Mouse (Mus musculus) heart, postnatal 0 days (tissue): ENCODE data around the gene Ehd3. TPM values are rescaled to one million over a fixed set of nuclear protein-coding genes. Genes with fewer than 3 reads are reported as not detected.
A peak's percentile ranks its signal among the peaks of the same experiment; 100 is the strongest.

Experiments used
- ATAC-seq: fragments of 200-750 bp; cut with Nextera tagmentation; 2 replicates; pipeline ENCODE4 v1.8.0; 2017; ENCODE audit warnings: low read depth, moderate number of reproducible peaks, moderate library complexity; ENCODE audit not compliant: insufficient read depth
- DNase-seq: peaks from one replicate; pipeline ENCODE4 v3.0.0-alpha.2; 2016; ENCODE audit warnings: low spot score
- H3K27ac ChIP-seq: fragments of 300-500 bp; sonication (generic); 2 replicates; pipeline ENCODE4 v1.5.1; 2014; ENCODE audit warnings: low read depth, mild to moderate bottlenecking
- H3K27me3 ChIP-seq: fragments of 300-500 bp; sonication (generic); 2 replicates; pipeline ENCODE4 v1.6.1; 2014; ENCODE audit warnings: low read length, mixed read lengths; ENCODE audit not compliant: control insufficient read depth, insufficient read depth
- H3K36me3 ChIP-seq: fragments of 300-500 bp; sonication (generic); replicated peaks from 2 replicates; pipeline ENCODE4 v1.6.1; 2014; ENCODE audit warnings: low read length, mixed read lengths; ENCODE audit not compliant: control insufficient read depth, insufficient read depth
- H3K4me1 ChIP-seq: fragments of 300-500 bp; sonication (generic); 2 replicates; pipeline ENCODE4 v1.6.1; 2014; ENCODE audit warnings: antibody characterized with exemption; ENCODE audit not compliant: control insufficient read depth, insufficient read depth
- H3K4me2 ChIP-seq: fragments of 300-500 bp; sonication (generic); 2 replicates; pipeline ENCODE4 v1.6.1; 2014; ENCODE audit warnings: low read depth, mild to moderate bottlenecking, low read length, moderate library complexity
- H3K4me3 ChIP-seq: fragments of 300-500 bp; sonication (generic); 2 replicates; pipeline ENCODE4 v1.5.1; 2014; ENCODE audit warnings: low read depth, low read length
- H3K9ac ChIP-seq: fragments of 300-500 bp; sonication (generic); replicated peaks from 2 replicates; pipeline ENCODE4 v1.6.1; 2014; ENCODE audit warnings: low read depth, low read length, mixed read lengths
- H3K9me3 ChIP-seq: fragments of 300-500 bp; sonication (generic); replicated peaks from 2 replicates; pipeline ENCODE4 v1.6.1; 2016; ENCODE audit warnings: low read length; ENCODE audit not compliant: control insufficient read depth
- CTCF ChIP-seq: IDR thresholded peaks from 2 replicates; pipeline ENCODE4 v1.5.1; 2016; ENCODE audit warnings: antibody characterized with exemption, control low read depth, low read depth
- EP300 ChIP-seq: IDR thresholded peaks from 2 replicates; pipeline ENCODE4 v1.6.1; 2016; ENCODE audit warnings: antibody characterized with exemption, low read depth
- WGBS: fragments of 180-500 bp; shearing (Covaris S2); extraction: QIAGEN DNeasy Blood & Tissue Kit; methylation state at CpG from one replicate; pipeline ENCODE4 v1.1.7; 2014; 5-methylcytosine and 5-hydroxymethylcytosine counted together
- polyA plus RNA-seq: library from polyadenylated mRNA; unstranded; fragments of >200 nt; fragmentation: Nextera tagmentation; extraction: Ambion mirVana; gene quantifications from 2 replicates; pipeline ENCODE4 v1.2.1, GENCODE M21; 2015
- total RNA-seq: library from RNA; depleted of rRNA; stranded (reverse); fragments of >200 nt; gene quantifications from 2 replicates; pipeline ENCODE4 v1.2.3, GENCODE M21; 2014; ENCODE audit warnings: low replicate concordance

Ehd3 gene
- total and polyA plus RNA-seq, 2 experiments from 2014 or later: 1.7 to 4.2 TPM

- no peak for ATAC-seq
These were observed 6.2 kb upstream of the Ehd3 start for GRCm38 (mm10) chr17:73797706-73798105.

GRCm38 (mm10) chr17:73804592-73805271, 798 bp downstream of the Ehd3 start:
- Histone ChIP-seq H3K9ac (peak overlapping the region; percentile 58), H3K36me3 (no peaks in the 10 kb centered on the region), H3K9me3 (no peaks in the 10 kb centered on the region), H3K4me1 (no peaks in the 10 kb centered on the region; the same call in 1 of the 2 replicates), H3K27ac (no peak overlapping the region), H3K27me3 (0 out of 2 replicates have a peak, but pooled peaks cover 4% of the 10 kb centered on the region), H3K4me2 (peak overlapping the region; percentile 84), H3K4me3 (peak overlapping the region; percentile 65)
- peak; percentile 91 for DNase-seq
- TF ChIP-seq CTCF (peak; percentile 71), EP300 (no peak)
- peak; percentile 97 for ATAC-seq
- under 1% methylated on average over 45 of the region's 45 CpGs for WGBS

More at GRCm38 (mm10) chr17:73797706-73798105, 6.2 kb upstream of the Ehd3 start:
- WGBS: 60% methylated on average over 4 of the region's 4 CpGs
- Histone ChIP-seq H3K4me1 (no peaks in the 10 kb centered on the region), H3K9me3 (no peaks in the 10 kb centered on the region), H3K27ac (no peak overlapping the region), H3K9ac (no peak overlapping the region), H3K27me3 (no peaks in the 10 kb centered on the region), H3K4me3 (no peak overlapping the region), H3K36me3 (no peaks in the 10 kb centered on the region), H3K4me2 (no peak overlapping the region)
- TF ChIP-seq EP300 (no peak), CTCF (no peak)
- no peak for DNase-seq

- H3K9ac ChIP-seq: no peak overlapping the region
- ATAC-seq (no peak), DNase-seq (no peak)
- WGBS: 75% methylated on average over 6 of the region's 6 CpGs
- no peaks in the 10 kb centered on the region; the same call in 1 of the 2 replicates for H3K4me1 ChIP-seq
- no peak overlapping the region for H3K27ac ChIP-seq
- no peak overlapping the region for H3K4me3 ChIP-seq
- no peak overlapping the region for H3K4me2 ChIP-seq
- TF ChIP-seq EP300 (no peak), CTCF (no peak)
- no peaks in the 10 kb centered on the region for H3K36me3 ChIP-seq
- H3K27me3 ChIP-seq: 0 out of 2 replicates have a peak, but pooled peaks cover 4% of the 10 kb centered on the region
- H3K9me3 ChIP-seq: no peaks in the 10 kb centered on the region
These were observed 2.4 kb downstream of the Ehd3 start for GRCm38 (mm10) chr17:73806331-73806730.

- Histone ChIP-seq H3K36me3 (no peaks in the 10 kb centered on the region), H3K9me3 (no peaks in the 10 kb centered on the region), H3K27me3 (0 out of 2 replicates have a peak, but pooled peaks cover 4% of the 10 kb centered on the region), H3K4me1 (no peaks in the 10 kb centered on the region; the same call in 1 of the 2 replicates), H3K27ac (no peak overlapping the region), H3K9ac (no peak overlapping the region), H3K4me2 (no peak overlapping the region), H3K4me3 (no peak overlapping the region)
- no peak for TF ChIP-seq EP300
- TF ChIP-seq CTCF: no peak
- WGBS: 70% methylated on average over 5 of the region's 5 CpGs
- ATAC-seq: no peak
- no peak for DNase-seq
These were observed 3.3 kb downstream of the Ehd3 start for GRCm38 (mm10) chr17:73807211-73807610.

- ATAC-seq (no peak), DNase-seq (no peak)
- H3K9ac ChIP-seq: no peak overlapping the region
- H3K36me3 ChIP-seq: no peaks in the 10 kb centered on the region
- H3K4me2 ChIP-seq: no peak overlapping the region
- 0 out of 2 replicates have a peak overlapping the region, but pooled peaks have one; percentile 20 for H3K27ac ChIP-seq
- no peaks in the 10 kb centered on the region for H3K9me3 ChIP-seq
- H3K4me1 ChIP-seq: no peaks in the 10 kb centered on the region; the same call in 1 of the 2 replicates
- 43% methylated on average over 6 of the region's 6 CpGs for whole genome bisulfite sequencing
- no peaks in the 10 kb centered on the region for H3K27me3 ChIP-seq
- no peak for TF ChIP-seq EP300
- no peak for TF ChIP-seq CTCF
- H3K4me3 ChIP-seq: no peak overlapping the region
These were observed 4.5 kb downstream of the Ehd3 start for GRCm38 (mm10) chr17:73808431-73808830.

GRCm38 (mm10) chr17:73810801-73811200, 6.9 kb downstream of the Ehd3 start:
- no peak overlapping the region for H3K4me2 ChIP-seq
- ATAC-seq: no peak
- H3K4me3 ChIP-seq: no peak overlapping the region

More at GRCm38 (mm10) chr17:73810801-73811200, 6.9 kb downstream of the Ehd3 start:
- Histone ChIP-seq H3K9me3 (no peaks in the 10 kb centered on the region), H3K36me3 (no peaks in the 10 kb centered on the region), H3K9ac (no peak overlapping the region), H3K27ac (no peak overlapping the region), H3K4me1 (no peaks in the 10 kb centered on the region), H3K27me3 (no peaks in the 10 kb centered on the region)
- WGBS: 52% methylated on average over 1 of the region's 1 CpGs
- DNase-seq: no peak
- TF ChIP-seq CTCF (no peak), EP300 (no peak)
